Mouse (Mus musculus): ENCODE measurements around the gene Olfr566.

Olfr566 gene

GRCm38 (mm10) chr7:102858665-102859064 is at the start of gene Olfr566:
Gene Olfr566 (minus strand): TSS chr7:102858765.
- no peak for DNase-seq (ENCODE audit: low spot score in 2 of 2)

- DNase-seq (ENCODE audit: low spot score in 2 of 2), result no peak
These were observed 32.2 kb upstream of the Olfr566 start, which contains the start of gene Olfr569 for GRCm38 (mm10) chr7:102890782-102891181. Gene Olfr569 (minus strand): TSS chr7:102890882.

GRCm38 (mm10) chr7:102876822-102877221 is 18.3 kb upstream of the Olfr566 start, which contains the start of gene Olfr568:
Gene Olfr568 (plus strand): TSS chr7:102877122.
- DNase-seq (ENCODE audit: low spot score in 2 of 2), result no peak

GRCm38 (mm10) chr7:102855807-102856206 is 2.8 kb downstream of the Olfr566 start:
- no peak for DNase-seq (ENCODE audit: low spot score in 2 of 2)

All from urinary bladder, adult 18-20 months (tissue).